Mouse (Mus musculus): Measurements from ENCODE around the gene Kng1. TPM values are rescaled to one million over a fixed set of nuclear protein-coding genes. Genes with fewer than 3 reads are reported as not detected.
"Not testable (repeated sequence)": the region's sequence is repeated elsewhere in the genome, so short reads cannot be mapped to it uniquely, and the experiment has no call there.

The Kng1 gene
- polyA plus RNA-seq, 1 experiment from 2014 or later = 2.3 TPM

- 95% methylated on average over 1 of the region's 1 CpGs for WGBS
These were observed 40.4 kb downstream of the Kng1 start for GRCm38 (mm10) chr16:23098105-23098452.

GRCm38 (mm10) chr16:23099632-23100031 is 42.0 kb downstream of the Kng1 start:
- Histone ChIP-seq H3K4me2 (ENCODE audit: low read length) (peak overlapping the region; percentile 75), H3K9ac (ENCODE audit: low read depth, low read length) (peak overlapping the region; percentile 49), H3K4me1 (replicated peaks; ENCODE audit: insufficient read depth, low read length) (0 out of 2 replicates have a peak, but pooled peaks cover 7% of the 10 kb centered on the region), H3K27ac (no peak overlapping the region), H3K4me3 (replicated peaks; ENCODE audit: low read depth, low read length) (peak overlapping the region; percentile 31), H3K9me3 (replicated peaks; ENCODE audit: low read length) (no peaks in the 10 kb centered on the region), H3K36me3 (ENCODE audit: insufficient read depth, low read length) (no peaks in the 10 kb centered on the region), H3K27me3 (ENCODE audit: insufficient read depth, low read length) (no peaks in the 10 kb centered on the region)
- ATAC-seq (replicated peaks; ENCODE audit: low FRiP score, low read depth) = no peak
- no peak for TF ChIP-seq CTCF (IDR thresholded peaks at IDR 0.05; ENCODE audit: low read depth)
- no peak for DNase-seq (ENCODE audit: low spot score)
- WGBS = 18% methylated on average over 12 of the region's 12 CpGs

More at GRCm38 (mm10) chr16:23098105-23098452, 40.4 kb downstream of the Kng1 start:
- H3K36me3 ChIP-seq (ENCODE audit: insufficient read depth, low read length); H3K9me3 ChIP-seq (replicated peaks; ENCODE audit: low read length); ATAC-seq (replicated peaks; ENCODE audit: low FRiP score, low read depth); H3K4me1 ChIP-seq (replicated peaks; ENCODE audit: insufficient read depth, low read length); DNase-seq (ENCODE audit: low spot score); H3K9ac ChIP-seq (ENCODE audit: low read depth, low read length); H3K27me3 ChIP-seq (ENCODE audit: insufficient read depth, low read length); H3K4me3 ChIP-seq (replicated peaks; ENCODE audit: low read depth, low read length); H3K4me2 ChIP-seq (ENCODE audit: low read length); H3K27ac ChIP-seq: not testable (repeated sequence)

DNA sequence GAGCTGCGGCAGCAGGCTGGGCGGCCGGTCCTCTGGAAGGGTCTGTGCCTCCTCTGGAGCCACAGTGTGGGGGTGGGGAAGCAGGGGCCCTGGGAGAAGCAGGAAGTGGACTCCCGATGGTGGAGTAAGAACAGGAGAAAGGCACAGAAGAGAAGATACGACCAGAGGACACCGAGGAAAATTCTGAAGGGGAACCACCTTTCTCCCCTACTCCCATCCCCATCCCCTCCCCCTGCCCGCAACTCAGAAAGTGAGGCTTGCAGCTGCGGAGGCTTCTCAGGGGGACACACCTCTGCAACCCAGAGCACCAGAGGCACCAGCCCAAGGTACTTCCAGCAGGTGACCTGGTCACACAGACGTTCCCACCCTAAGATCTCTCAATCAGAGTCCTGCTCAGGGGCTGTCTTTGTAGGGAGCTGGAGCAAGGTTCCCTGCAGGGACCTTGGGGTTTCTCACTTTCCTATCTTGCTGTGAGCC is 42.5 kb downstream of the Kng1 start:
- peak overlapping the region; percentile 48; the same call in 1 of the 2 replicates for H3K27ac ChIP-seq
- 0 out of 2 replicates have a peak, but pooled peaks cover 7% of the 10 kb centered on the region for H3K4me1 ChIP-seq (replicated peaks; ENCODE audit: insufficient read depth, low read length)
- peak overlapping the region; percentile 49 for H3K9ac ChIP-seq (ENCODE audit: low read depth, low read length)
- ATAC-seq (replicated peaks; ENCODE audit: low FRiP score, low read depth) = peak; percentile 55
- H3K36me3 ChIP-seq (ENCODE audit: insufficient read depth, low read length) = no peaks in the 10 kb centered on the region
- 4% methylated on average over 8 of the region's 9 CpGs for WGBS
- no peak for TF ChIP-seq CTCF (IDR thresholded peaks at IDR 0.05; ENCODE audit: low read depth)
- H3K4me3 ChIP-seq (replicated peaks; ENCODE audit: low read depth, low read length) = peak overlapping the region; percentile 31
- H3K9me3 ChIP-seq (replicated peaks; ENCODE audit: low read length) = no peaks in the 10 kb centered on the region
- no peaks in the 10 kb centered on the region for H3K27me3 ChIP-seq (ENCODE audit: insufficient read depth, low read length)
- DNase-seq (ENCODE audit: low spot score) = peak; percentile 76
- peak overlapping the region; percentile 75 for H3K4me2 ChIP-seq (ENCODE audit: low read length)

GRCm38 (mm10) chr16:23100613-23101012 is 42.9 kb downstream of the Kng1 start:
- Histone ChIP-seq H3K4me2 (ENCODE audit: low read length) (peak overlapping the region; percentile 75), H3K4me3 (replicated peaks; ENCODE audit: low read depth, low read length) (peak overlapping the region; percentile 31), H3K36me3 (ENCODE audit: insufficient read depth, low read length) (no peaks in the 10 kb centered on the region), H3K27me3 (ENCODE audit: insufficient read depth, low read length) (no peaks in the 10 kb centered on the region), H3K27ac (peak overlapping the region; percentile 48; the same call in 1 of the 2 replicates), H3K9ac (ENCODE audit: low read depth, low read length) (peak overlapping the region; percentile 49; the same call in 1 of the 2 replicates), H3K9me3 (replicated peaks; ENCODE audit: low read length) (no peaks in the 10 kb centered on the region), H3K4me1 (replicated peaks; ENCODE audit: insufficient read depth, low read length) (0 out of 2 replicates have a peak, but pooled peaks cover 7% of the 10 kb centered on the region)
- no peak for DNase-seq (ENCODE audit: low spot score)
- WGBS = 19% methylated on average over 10 of the region's 10 CpGs
- no peak for TF ChIP-seq CTCF (IDR thresholded peaks at IDR 0.05; ENCODE audit: low read depth)
- ATAC-seq (replicated peaks; ENCODE audit: low FRiP score, low read depth) = no peak

DNA sequence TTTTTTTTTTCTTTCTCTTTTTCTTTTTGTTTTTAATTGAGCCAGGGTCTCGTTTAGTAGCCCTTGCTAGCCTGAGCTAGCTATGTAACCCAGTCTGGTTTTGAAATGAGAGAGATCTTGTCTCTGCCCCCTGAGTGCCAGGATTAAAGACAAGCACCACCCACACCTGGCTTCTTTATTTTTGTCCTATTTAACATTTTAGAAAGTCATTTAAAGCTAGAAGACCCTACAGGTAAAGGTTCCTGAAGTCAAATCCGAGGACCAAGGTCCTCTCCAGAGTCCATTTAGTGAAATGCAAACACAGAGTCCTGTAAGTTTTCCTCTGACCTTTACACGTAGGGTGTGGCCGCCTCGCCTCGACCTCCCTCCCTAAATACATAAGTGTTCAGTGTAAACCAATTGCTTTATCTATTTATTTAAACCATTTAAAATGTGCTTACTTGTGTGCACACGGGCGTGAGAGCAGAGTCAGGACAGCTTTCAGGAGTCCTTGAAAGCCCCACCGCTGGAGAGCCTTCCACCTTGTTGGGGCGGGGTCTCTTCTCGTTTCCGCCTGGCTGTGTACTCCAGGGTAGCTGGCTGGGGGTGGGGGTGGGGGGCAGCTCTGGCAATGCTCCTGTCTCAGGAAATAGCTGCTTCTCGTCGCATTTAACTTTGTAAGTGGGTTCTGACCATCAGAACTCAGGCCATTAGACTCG is 44.8 kb downstream of the Kng1 start:
- no peaks in the 10 kb centered on the region for H3K27me3 ChIP-seq (ENCODE audit: insufficient read depth, low read length)
- peak overlapping the region; percentile 54 for H3K9ac ChIP-seq (ENCODE audit: low read depth, low read length)
- peak overlapping the region; percentile 54 for H3K27ac ChIP-seq
- no peaks in the 10 kb centered on the region for H3K9me3 ChIP-seq (replicated peaks; ENCODE audit: low read length)
- ATAC-seq (replicated peaks; ENCODE audit: low FRiP score, low read depth) (no peak), DNase-seq (ENCODE audit: low spot score) (no peak)
- 0 out of 2 replicates have a peak, but pooled peaks cover 7% of the 10 kb centered on the region for H3K4me1 ChIP-seq (replicated peaks; ENCODE audit: insufficient read depth, low read length)
- peak overlapping the region; percentile 40 for H3K4me3 ChIP-seq (replicated peaks; ENCODE audit: low read depth, low read length)
- WGBS = 10% methylated on average over 15 of the region's 15 CpGs
- H3K4me2 ChIP-seq (ENCODE audit: low read length) = peak overlapping the region; percentile 79
- no peak for TF ChIP-seq CTCF (IDR thresholded peaks at IDR 0.05; ENCODE audit: low read depth)
- no peaks in the 10 kb centered on the region for H3K36me3 ChIP-seq (ENCODE audit: insufficient read depth, low read length)

DNA sequence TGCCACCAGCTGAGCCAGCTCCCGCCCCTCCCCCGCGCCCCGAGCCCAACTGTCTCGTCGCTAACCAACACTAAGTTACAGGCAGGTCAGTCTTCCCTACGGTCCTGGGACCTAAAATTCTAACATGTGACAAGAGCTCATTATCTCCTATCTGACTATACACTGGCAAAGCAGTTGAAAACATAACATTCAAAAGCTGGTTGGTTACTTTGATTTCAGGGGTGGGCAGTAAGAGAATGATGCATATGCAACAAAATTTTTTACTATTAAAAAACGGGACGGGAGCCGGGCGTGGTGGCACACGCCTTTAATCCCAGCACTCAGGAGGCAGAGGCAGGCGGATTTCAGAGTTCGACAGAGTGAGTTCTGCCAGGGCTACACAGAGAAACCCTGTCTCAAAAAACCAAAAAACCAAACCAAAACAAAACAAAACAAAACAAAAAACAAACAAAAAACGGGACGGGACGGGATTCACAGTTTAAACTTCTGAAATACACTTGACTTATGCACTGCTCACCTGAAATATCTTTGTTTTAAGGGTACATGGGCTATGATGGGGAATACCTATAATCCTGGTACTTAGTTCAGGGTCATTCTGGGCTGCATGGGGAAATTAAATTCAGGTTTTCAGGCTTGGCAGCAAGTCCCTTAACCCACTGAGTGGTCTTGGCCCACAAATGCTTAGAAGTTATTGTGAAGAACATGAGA is 45.5 kb downstream of the Kng1 start:
- H3K4me2 ChIP-seq (ENCODE audit: low read length) = peak overlapping the region; percentile 79
- no peak for TF ChIP-seq CTCF (IDR thresholded peaks at IDR 0.05; ENCODE audit: low read depth)
- WGBS = 35% methylated on average over 17 of the region's 17 CpGs
- H3K36me3 ChIP-seq (ENCODE audit: insufficient read depth, low read length) = no peaks in the 10 kb centered on the region
- no peak for DNase-seq (ENCODE audit: low spot score)
- H3K9me3 ChIP-seq (replicated peaks; ENCODE audit: low read length) = no peaks in the 10 kb centered on the region
- 0 out of 2 replicates have a peak, but pooled peaks cover 7% of the 10 kb centered on the region for H3K4me1 ChIP-seq (replicated peaks; ENCODE audit: insufficient read depth, low read length)
- H3K27ac ChIP-seq = peak overlapping the region; percentile 54
- H3K4me3 ChIP-seq (replicated peaks; ENCODE audit: low read depth, low read length) = peak overlapping the region; percentile 40
- ATAC-seq (replicated peaks; ENCODE audit: low FRiP score, low read depth) = no peak
- H3K27me3 ChIP-seq (ENCODE audit: insufficient read depth, low read length) = no peaks in the 10 kb centered on the region
- peak overlapping the region; percentile 54 for H3K9ac ChIP-seq (ENCODE audit: low read depth, low read length)

Measured in kidney, postnatal 0 days (tissue).